Mouse (Mus musculus) adrenal gland, adult (tissue): ENCODE data around the gene H2-Q1.
"Not testable (repeated sequence)": the region's sequence is repeated elsewhere in the genome, so short reads cannot be mapped to it uniquely, and the experiment has no call there.

Experiments
- DNase-seq, 2 experiments: peaks; one replicate each; pipeline ENCODE4 v3.0.0; 2022 to 2023; ENCODE audit warnings: low spot score in 1 of 2; ENCODE audit not compliant: inconsistent age in 2 of 2

Gene H2-Q1

DNA sequence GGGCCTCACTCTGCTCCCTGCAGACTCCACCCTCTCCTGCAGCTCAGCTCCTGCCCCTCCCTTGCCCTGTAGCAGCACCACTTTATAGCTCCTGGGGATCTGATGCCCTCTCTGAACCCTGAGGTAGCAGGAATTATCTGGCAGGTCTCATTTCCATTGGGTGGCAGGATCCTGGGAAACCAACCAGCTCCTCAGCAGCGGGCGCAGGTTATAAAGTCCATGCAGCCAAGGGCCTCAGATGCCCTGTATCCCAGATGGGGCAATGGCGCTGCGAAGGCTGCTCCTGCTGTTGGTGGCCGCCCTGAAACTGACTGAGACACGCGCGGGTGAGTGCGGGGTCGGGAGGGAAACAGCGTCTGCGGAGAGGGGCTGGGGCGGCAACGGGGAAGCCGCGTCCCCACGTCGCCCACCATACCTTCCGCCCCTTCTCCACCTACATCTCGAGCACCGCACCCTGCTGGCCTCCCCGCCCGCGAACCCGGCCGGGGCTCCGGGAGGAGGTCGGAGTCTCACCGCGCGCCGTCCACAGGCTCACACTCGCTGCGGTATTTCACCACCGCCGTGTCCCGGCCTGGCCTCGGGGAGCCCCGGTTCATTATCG, 22.0 kb downstream of the H2-Q1 start, which contains the start of gene H2-Q2:
Gene H2-Q2, plus strand, starts transcription at position 172 of the 601 bp plus-strand sequence.
- no peak for DNase-seq

DNA sequence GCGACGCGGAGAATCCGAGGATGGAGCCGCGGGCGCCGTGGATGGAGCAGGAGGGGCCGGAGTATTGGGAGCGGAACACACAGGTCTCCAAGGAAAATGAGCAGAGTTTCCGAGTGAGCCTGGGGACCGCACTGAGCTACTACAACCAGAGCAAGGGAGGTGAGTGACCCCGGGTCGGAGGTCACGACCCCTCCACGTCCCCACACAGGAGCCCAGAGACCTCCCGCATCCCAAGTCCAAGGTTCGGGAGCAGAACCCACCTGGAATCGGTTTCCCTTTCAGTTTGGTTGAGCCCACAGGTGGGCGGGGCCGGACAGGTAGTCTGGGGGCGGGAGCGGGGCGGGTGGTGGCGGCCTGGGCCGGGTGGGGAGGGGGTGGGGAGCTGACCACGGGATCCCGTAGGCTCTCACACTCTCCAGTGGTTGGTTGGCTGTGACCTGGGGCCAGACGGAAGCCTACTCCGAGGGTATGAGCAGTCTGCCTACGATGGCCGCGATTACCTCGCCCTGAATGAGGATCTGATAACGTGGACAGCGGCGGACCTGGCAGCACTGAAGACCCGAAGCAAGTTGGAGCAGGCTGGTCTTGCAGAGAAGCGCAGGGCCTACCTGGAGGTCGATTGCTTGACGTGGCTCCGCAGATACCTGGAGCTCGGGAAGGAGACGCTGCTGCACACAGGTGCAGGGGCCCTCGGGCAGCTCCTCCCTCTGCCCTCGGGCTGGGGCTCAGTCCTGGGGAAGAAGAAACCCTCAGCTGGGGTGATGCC, 22.7 kb downstream of the H2-Q1 start:
- peak in 1 of 2 experiments; percentile 44 for DNase-seq

DNA sequence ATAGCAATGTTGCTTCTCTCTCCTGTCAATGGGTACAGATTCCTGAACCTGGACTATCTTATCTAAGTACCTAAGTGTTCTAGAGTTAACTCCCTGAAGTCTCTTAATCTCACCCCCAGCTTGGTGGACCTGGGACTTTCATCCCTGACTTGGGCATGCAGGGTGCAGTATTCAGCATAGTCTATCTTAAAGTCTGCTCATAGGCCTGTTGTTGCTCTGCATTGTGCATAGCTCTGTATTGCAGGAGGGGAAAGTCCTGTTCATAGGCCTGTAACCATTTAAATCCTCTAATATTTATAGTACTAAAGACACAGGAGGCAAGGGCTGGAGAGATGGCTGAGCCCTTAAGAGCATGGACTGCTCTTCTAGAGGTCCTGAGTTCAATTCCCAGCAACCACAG, 27.5 kb downstream of the H2-Q1 start:
- not testable (repeated sequence) for DNase-seq

DNA sequence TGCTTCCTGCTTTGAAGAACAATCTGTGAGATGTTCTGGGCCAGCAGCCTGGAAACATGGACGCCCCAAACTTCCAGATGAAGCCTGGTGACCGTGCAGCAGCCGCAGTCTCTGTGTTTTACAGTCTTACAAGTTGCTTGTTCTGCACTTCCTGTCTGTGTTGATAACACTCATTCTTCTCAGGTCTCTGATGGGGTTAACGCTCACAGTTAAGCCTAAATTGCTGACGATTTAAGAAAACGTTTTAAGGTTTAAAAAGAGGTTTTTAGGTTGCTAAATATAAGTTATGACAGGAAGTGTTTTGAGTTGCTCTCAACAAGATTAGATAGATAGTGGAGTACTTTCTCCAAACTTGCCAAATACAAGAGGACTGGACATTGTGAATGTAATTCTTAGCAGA, 33.1 kb downstream of the H2-Q1 start:
- DNase-seq, result not testable (repeated sequence)

DNA sequence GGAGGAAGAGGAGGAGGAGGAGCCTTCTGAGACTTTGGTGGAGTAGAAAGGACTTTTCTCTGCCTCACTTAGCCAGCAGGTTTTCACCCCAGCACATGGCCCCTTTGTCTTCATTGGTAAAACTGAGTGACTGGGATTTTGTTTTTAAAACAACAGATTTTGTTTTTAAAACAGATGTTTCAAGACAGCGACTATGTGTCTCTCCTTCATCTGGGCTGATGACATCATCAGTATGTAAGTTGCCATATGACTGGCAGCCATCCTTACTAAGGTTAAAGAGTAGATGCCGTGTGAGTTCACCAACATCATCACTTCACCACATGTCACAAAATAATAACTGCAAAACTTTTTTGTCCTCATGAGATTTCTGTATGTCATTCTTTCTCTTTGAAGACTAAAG, 33.9 kb downstream of the H2-Q1 start:
- DNase-seq, result no peak

DNA sequence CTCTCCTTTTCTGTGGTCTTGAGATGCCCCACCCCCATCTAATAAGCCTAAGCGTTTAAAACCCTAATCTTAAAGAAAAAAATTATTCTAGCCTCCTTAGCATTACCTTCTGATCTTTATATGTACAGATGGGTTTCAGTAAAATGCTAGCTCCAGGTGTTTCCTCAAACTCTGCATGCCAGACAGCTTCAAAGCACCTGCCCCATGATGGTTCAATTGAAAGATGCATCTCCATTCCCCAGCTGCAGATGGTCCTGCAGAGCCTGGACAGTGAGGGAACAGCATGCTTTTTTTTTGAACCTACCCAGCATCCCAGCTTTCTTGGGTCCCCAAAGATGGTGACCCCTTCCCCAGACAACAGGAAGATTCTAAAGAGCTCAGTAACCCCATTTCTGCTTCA, 36.9 kb downstream of the H2-Q1 start:
- DNase-seq, result no peak

DNA sequence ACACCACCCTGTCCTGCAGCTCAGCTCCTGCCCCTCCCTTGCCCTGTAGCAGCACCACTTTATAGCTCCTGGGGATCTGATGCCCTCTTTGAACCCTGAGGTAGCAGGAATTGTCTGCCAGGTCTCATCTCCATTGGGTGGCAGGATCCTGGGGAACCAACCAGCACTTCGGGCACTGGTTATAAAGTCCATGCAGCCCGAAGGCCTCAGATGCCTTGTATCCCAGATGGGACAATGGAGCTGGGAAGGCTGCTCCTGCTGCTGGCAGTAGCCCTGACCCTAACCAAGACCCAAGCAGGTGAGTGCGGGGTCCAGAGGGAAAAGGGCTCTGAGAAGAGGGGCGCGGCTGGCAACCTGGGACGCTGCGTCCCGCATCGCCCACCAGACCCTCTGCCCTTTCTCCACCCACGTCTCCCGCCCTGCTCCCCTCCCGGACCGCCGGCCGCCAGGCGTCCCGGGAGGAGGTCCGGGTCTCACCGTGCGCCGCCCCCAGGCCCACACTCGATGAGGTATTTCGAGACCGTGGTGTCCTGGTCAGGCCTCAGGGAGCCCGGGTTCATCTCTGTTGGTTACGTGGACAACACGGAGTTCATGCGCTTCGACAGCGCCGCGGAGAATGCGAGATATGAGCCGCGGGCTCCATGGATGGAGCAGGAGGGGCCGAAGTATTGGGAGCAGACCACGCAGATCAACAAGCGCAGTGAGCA, 38.7 kb downstream of the H2-Q1 start:
- no peak for DNase-seq

DNA sequence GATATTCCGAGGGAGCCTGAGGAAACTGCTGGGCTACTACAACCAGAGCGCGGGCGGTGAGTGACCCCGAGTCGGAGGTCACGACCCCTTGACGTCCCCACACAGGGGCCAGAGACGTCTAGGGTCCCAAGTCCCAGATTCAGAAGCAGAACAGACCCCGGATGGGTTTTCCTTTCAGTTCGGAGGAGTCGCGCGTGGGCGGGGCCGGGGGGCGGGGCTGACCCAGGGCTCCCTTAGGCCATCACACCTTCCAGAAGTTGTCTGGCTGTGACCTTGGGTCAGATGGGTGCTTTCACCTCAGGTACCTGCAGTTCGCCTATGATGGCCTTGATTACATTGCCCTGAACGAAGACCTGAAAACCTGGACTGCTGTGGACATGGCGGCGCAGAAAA, 39.3 kb downstream of the H2-Q1 start:
- no peak for DNase-seq
